Mouse (Mus musculus) left cerebral cortex, postnatal 36 days (tissue): ENCODE results near the gene Pear1. TPM values are rescaled to one million over a fixed set of nuclear protein-coding genes. Genes with fewer than 3 reads are reported as not detected.

Experiments used
- DNase-seq, 2 experiments: peaks; one replicate each; pipeline ENCODE4 v3.0.0; 2021 to 2022; ENCODE audit warnings: low spot score in 2 of 2, mixed read lengths in 1 of 2
- intact Hi-C: fragments of 180-260 bp; cut with DNase I; formaldehyde crosslinking; loops from one replicate; pipeline ENCODE4 v1.15.1; 2025
- total RNA-seq, 2 experiments: library from RNA; stranded (reverse); gene quantifications; 2 replicates each; pipeline ENCODE4 v1.2.3; 2021

Gene Pear1
- total RNA-seq, 2 experiments from 2014 or later, result 6.8 to 9.2 TPM

GRCm38 (mm10) chr3:87742735-87743134 is 81.4 kb downstream of the Pear1 start:
- intact Hi-C loops, result no loop called here
- DNase-seq, result no peak

- intact Hi-C loops, result no loop called here
- no peak for DNase-seq
Observed at GRCm38 (mm10) chr3:87742013-87742412, 82.1 kb downstream of the Pear1 start.

DNA sequence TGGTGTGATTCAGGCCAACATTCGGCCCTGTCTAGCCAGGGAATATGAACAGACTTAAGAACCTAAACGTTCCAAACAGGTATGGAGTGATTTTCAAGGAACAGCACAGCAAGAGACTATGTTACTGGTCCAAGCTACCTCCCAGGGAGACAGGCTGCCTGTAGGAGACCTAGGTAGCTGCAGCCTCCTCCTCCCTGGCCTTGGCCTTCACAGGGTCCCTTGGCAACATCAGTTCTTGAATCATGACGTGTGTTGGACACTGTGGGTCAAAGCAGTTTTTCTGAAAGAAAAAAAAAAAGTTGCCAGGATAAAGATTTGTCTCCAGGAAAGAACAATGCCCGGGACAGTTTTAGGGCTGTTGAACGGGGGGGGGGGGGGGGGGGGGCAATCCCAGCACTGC is 85.2 kb downstream of the Pear1 start:
- intact Hi-C loops, result no loop called here
- no peak for DNase-seq

DNA sequence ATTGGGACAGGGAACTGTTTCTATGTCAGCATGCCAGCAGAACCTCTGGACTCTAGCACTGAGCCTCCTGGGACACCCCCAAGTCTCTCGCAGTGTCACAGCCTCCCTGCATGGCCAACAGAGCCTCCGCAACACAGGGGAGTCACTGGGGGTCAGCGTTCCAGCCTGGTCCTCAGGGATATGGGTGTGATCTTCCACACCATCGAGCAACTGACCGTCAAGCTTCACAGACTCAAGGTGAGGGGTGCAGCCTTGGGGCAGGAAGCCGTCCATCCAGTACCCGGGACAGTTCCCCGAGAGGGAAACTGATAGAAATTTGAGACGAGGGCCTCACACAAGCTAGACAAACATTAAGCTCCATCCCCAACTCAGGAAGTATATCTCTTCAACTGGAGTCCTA is 88.8 kb downstream of the Pear1 start:
- intact Hi-C loops, result no loop called here
- no peak for DNase-seq

- DNase-seq, result no peak
- intact Hi-C loops, result no loop called here
Observed at GRCm38 (mm10) chr3:87733984-87734761, 89.9 kb downstream of the Pear1 start.

GRCm38 (mm10) chr3:87733098-87733497 is 91.0 kb downstream of the Pear1 start:
- intact Hi-C loops, result no loop called here
- no peak for DNase-seq

GRCm38 (mm10) chr3:87728696-87729095 is 95.4 kb downstream of the Pear1 start:
- DNase-seq, result no peak
- intact Hi-C loops, result no loop called here

DNA sequence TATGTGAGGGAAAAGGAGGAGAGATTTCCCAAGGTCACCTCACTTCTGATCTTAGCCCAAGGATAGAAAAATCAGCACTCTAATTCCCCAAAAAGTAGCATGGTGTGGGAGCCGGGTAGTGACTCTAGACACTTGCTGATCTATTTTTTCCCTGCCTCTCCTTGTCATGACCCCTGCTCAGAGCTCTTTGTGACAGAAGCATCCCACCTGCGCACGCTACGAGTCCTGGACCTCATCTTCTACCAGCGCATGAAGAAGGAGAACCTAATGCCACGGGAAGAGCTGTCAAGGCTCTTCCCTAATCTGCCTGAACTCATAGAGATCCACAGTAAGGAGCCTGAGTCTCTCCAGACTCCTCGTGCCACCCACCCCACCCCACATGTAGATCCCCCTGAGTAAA is 97.9 kb downstream of the Pear1 start:
- intact Hi-C loops, result no loop called here
- DNase-seq, result no peak

- intact Hi-C loops, result no loop called here
- no peak for DNase-seq
Observed at GRCm38 (mm10) chr3:87725396-87726160, 98.5 kb downstream of the Pear1 start.

- intact Hi-C loops, result no loop called here
- DNase-seq, result no peak
Observed at GRCm38 (mm10) chr3:87724556-87724955, 99.5 kb downstream of the Pear1 start.

- no peak for DNase-seq
- intact Hi-C loops, result no loop called here
Observed at GRCm38 (mm10) chr3:87718525-87718924, 105.6 kb downstream of the Pear1 start.

Other genes with a start within 250 kb of the Pear1 start
- gene Arhgef11, start 206.7 kb downstream of the Pear1 start, total RNA-seq, result 10 to 100 TPM; 55.6 to 60.3 TPM
- gene Lrrc71, start 75.7 kb downstream of the Pear1 start, total RNA-seq, result under 1 TPM in 1 of 2 experiments, not detected in 1; 0.49 TPM
- under 1 TPM; 0.35 to 0.95 TPM for gene Ntrk1, start 29.1 kb downstream of the Pear1 start, total RNA-seq
- gene Insrr, start 27.4 kb downstream of the Pear1 start, total RNA-seq, result under 1 TPM; 0.39 to 0.77 TPM
- gene Sh2d2a, start 22.4 kb upstream of the Pear1 start, total RNA-seq, result not detected
- gene Prcc, start 61.3 kb upstream of the Pear1 start, total RNA-seq, result 10 to 100 TPM; 59.8 to 63.6 TPM
- gene Hdgf, start 82.0 kb upstream of the Pear1 start, total RNA-seq, result 100 to 1,000 TPM; 150 to 153 TPM
- gene Mrpl24, start 95.2 kb upstream of the Pear1 start, total RNA-seq, result 10 to 100 TPM; 44.6 to 54.9 TPM
- gene Isg20l2, start 106.0 kb upstream of the Pear1 start, total RNA-seq, result 10 to 100 TPM; 12.9 to 14.3 TPM
- gene Rrnad1, start 106.4 kb upstream of the Pear1 start, total RNA-seq, result 10 to 100 TPM; 16.4 to 23.9 TPM
- 1 to 10 TPM; 3.4 to 6.0 TPM for gene Crabp2, start 124.4 kb upstream of the Pear1 start, total RNA-seq
- gene Nes, start 146.8 kb upstream of the Pear1 start, total RNA-seq, result 1 to 10 TPM; 4.6 to 6.2 TPM
- 100 to 1,000 TPM; 251 to 278 TPM for gene Bcan, start 175.9 kb upstream of the Pear1 start, total RNA-seq
- gene Hapln2, start 203.3 kb upstream of the Pear1 start, total RNA-seq, result 10 to 100 TPM; 14.5 to 15.4 TPM
- 10 to 100 TPM; 14.9 to 17.5 TPM for gene Gpatch4, start 218.8 kb upstream of the Pear1 start, total RNA-seq
- gene Naxe, start 234.2 kb upstream of the Pear1 start, total RNA-seq, result 10 to 100 TPM; 61.7 to 74.4 TPM